Mouse (Mus musculus) limb, embryonic 10.5 days (tissue): ENCODE measurements around the gene Cd164. TPM values are rescaled to one million over a fixed set of nuclear protein-coding genes. Genes with fewer than 3 reads are reported as not detected.
A peak's percentile ranks its signal among the peaks of the same experiment; 100 is the strongest.

Experiments
- DNase-seq: peaks from one replicate; pipeline ENCODE4 v3.0.0-alpha.2; 2017; ENCODE audit warnings: low spot score
- H3K27ac ChIP-seq: fragments of 300-500 bp; sonication (generic); 2 replicates; pipeline ENCODE4 v1.5.1; 2016; ENCODE audit warnings: mild to moderate bottlenecking
- H3K27me3 ChIP-seq: fragments of 300-500 bp; sonication (generic); 2 replicates; pipeline ENCODE4 v1.6.1; 2016; ENCODE audit warnings: low read depth, mild to moderate bottlenecking; ENCODE audit not compliant: poor library complexity, severe bottlenecking
- H3K36me3 ChIP-seq: fragments of 300-500 bp; sonication (generic); 2 replicates; pipeline ENCODE4 v1.6.1; 2016; ENCODE audit warnings: mild to moderate bottlenecking, moderate library complexity
- H3K4me1 ChIP-seq: fragments of 300-500 bp; sonication (generic); 2 replicates; pipeline ENCODE4 v1.6.1; 2016
- H3K4me3 ChIP-seq: fragments of 300-500 bp; sonication (generic); 2 replicates; pipeline ENCODE4 v1.5.1; 2016; ENCODE audit warnings: mild to moderate bottlenecking, moderate library complexity
- H3K9me3 ChIP-seq: fragments of 300-500 bp; sonication (generic); replicated peaks from 2 replicates; pipeline ENCODE4 v1.6.1; 2016; ENCODE audit warnings: mild to moderate bottlenecking
- WGBS: fragments of 180-500 bp; shearing (Covaris S2); methylation state at CpG from one replicate; pipeline ENCODE4 v1.1.7; 2016; 5-methylcytosine and 5-hydroxymethylcytosine counted together
- polyA plus RNA-seq: library from polyadenylated mRNA; unstranded; fragments of >200 nt; fragmentation: Nextera tagmentation; extraction: Ambion mirVana; gene quantifications from 2 replicates; pipeline ENCODE4 v1.2.1, GENCODE M21; 2016

Cd164 gene
- 131 and 146 TPM in 2 replicates for polyA plus RNA-seq

GRCm38 (mm10) chr10:41518981-41519618, at the start of gene Cd164:
Gene Cd164 (plus strand): TSS chr10:41519414.
- DNase-seq = peak; percentile 94
- WGBS = under 1% methylated on average over 69 of the region's 69 CpGs

GRCm38 (mm10) chr10:41470693-41471092, 48.5 kb upstream of the Cd164 start:
- 92% methylated on average over 3 of the region's 3 CpGs for WGBS
- Histone ChIP-seq H3K36me3 (peaks cover 12% of the 10 kb centered on the region; the same call in 1 of the 2 replicates), H3K9me3 (no peaks in the 10 kb centered on the region), H3K27ac (no peak overlapping the region), H3K4me1 (peaks cover 12% of the 10 kb centered on the region), H3K4me3 (no peak overlapping the region), H3K27me3 (no peaks in the 10 kb centered on the region)
- DNase-seq = no peak

More at GRCm38 (mm10) chr10:41518981-41519618, at the start of gene Cd164:
- no peaks in the 10 kb centered on the region for H3K27me3 ChIP-seq
- H3K4me3 ChIP-seq = peak within 1 kb of the TSS; percentile 97
- H3K4me1 ChIP-seq = peaks cover 29% of the 10 kb centered on the region
- peaks cover 17% of the 10 kb centered on the region for H3K36me3 ChIP-seq
- peak within 1 kb of the TSS; percentile 100 for H3K27ac ChIP-seq
- no peaks in the 10 kb centered on the region for H3K9me3 ChIP-seq

- Histone ChIP-seq H3K9me3 (no peaks in the 10 kb centered on the region), H3K4me1 (peaks cover 29% of the 10 kb centered on the region), H3K4me3 (no peak overlapping the region), H3K27ac (no peak overlapping the region), H3K27me3 (no peaks in the 10 kb centered on the region), H3K36me3 (peaks cover 4% of the 10 kb centered on the region; the same call in 1 of the 2 replicates)
- no peak for DNase-seq
Measured at GRCm38 (mm10) chr10:41472534-41472933, 46.7 kb upstream of the Cd164 start.

GRCm38 (mm10) chr10:41472962-41473481, 46.2 kb upstream of the Cd164 start:
- Histone ChIP-seq H3K4me3 (no peak overlapping the region), H3K27me3 (no peaks in the 10 kb centered on the region), H3K27ac (no peak overlapping the region), H3K9me3 (no peaks in the 10 kb centered on the region), H3K36me3 (peaks cover 4% of the 10 kb centered on the region; the same call in 1 of the 2 replicates), H3K4me1 (peaks cover 34% of the 10 kb centered on the region)
- 75% methylated on average over 5 of the region's 5 CpGs for WGBS
- no peak for DNase-seq

GRCm38 (mm10) chr10:41473782-41474468, 45.3 kb upstream of the Cd164 start:
- peaks cover 9% of the 10 kb centered on the region for H3K36me3 ChIP-seq
- 85% methylated on average over 6 of the region's 6 CpGs for WGBS
- no peaks in the 10 kb centered on the region for H3K9me3 ChIP-seq
- H3K27ac ChIP-seq = no peak overlapping the region
- no peaks in the 10 kb centered on the region for H3K27me3 ChIP-seq
- H3K4me1 ChIP-seq = peaks cover 39% of the 10 kb centered on the region
- no peak for DNase-seq
- H3K4me3 ChIP-seq = no peak overlapping the region

GRCm38 (mm10) chr10:41474981-41475391, 44.2 kb upstream of the Cd164 start:
- H3K27me3 ChIP-seq = no peaks in the 10 kb centered on the region
- peak overlapping the region; percentile 12; the same call in 1 of the 2 replicates for H3K27ac ChIP-seq

GRCm38 (mm10) chr10:41476171-41477017, 42.8 kb upstream of the Cd164 start, which contains the start of gene Mical1:
Gene Mical1 (plus strand): TSS chr10:41476314.
- DNase-seq = peak; percentile 77
- peak within 1 kb of the TSS; percentile 93 for H3K27ac ChIP-seq
- WGBS = under 1% methylated on average over 35 of the region's 35 CpGs
- no peaks in the 10 kb centered on the region for H3K9me3 ChIP-seq
- peak within 1 kb of the TSS; percentile 72 for H3K4me3 ChIP-seq
- H3K4me1 ChIP-seq = peaks cover 39% of the 10 kb centered on the region
- peaks cover 34% of the 10 kb centered on the region for H3K36me3 ChIP-seq
- no peaks in the 10 kb centered on the region for H3K27me3 ChIP-seq

More at GRCm38 (mm10) chr10:41474981-41475391, 44.2 kb upstream of the Cd164 start:
- no peak for DNase-seq
- 78% methylated on average over 1 of the region's 1 CpGs for WGBS
- Histone ChIP-seq H3K9me3 (no peaks in the 10 kb centered on the region), H3K4me3 (no peak overlapping the region), H3K36me3 (peaks cover 20% of the 10 kb centered on the region), H3K4me1 (peaks cover 39% of the 10 kb centered on the region)

GRCm38 (mm10) chr10:41477018-41477277, 42.3 kb upstream of the Cd164 start:
- under 1% methylated on average over 9 of the region's 9 CpGs for WGBS
- peak overlapping the region; percentile 72 for H3K4me3 ChIP-seq
- H3K36me3 ChIP-seq = peaks cover 39% of the 10 kb centered on the region
- no peaks in the 10 kb centered on the region for H3K27me3 ChIP-seq
- H3K9me3 ChIP-seq = no peaks in the 10 kb centered on the region
- peak overlapping the region; percentile 93 for H3K27ac ChIP-seq
- H3K4me1 ChIP-seq = peaks cover 40% of the 10 kb centered on the region
- DNase-seq = no peak

GRCm38 (mm10) chr10:41477278-41478181, 41.7 kb upstream of the Cd164 start:
- 3% methylated on average over 20 of the region's 20 CpGs for WGBS
- Histone ChIP-seq H3K27me3 (no peaks in the 10 kb centered on the region), H3K36me3 (peaks cover 45% of the 10 kb centered on the region), H3K27ac (peak overlapping the region; percentile 93), H3K9me3 (no peaks in the 10 kb centered on the region), H3K4me1 (peaks cover 44% of the 10 kb centered on the region), H3K4me3 (peak overlapping the region; percentile 72)
- DNase-seq = peak; percentile 69

- Histone ChIP-seq H3K36me3 (peaks cover 69% of the 10 kb centered on the region), H3K27me3 (no peaks in the 10 kb centered on the region), H3K4me1 (peaks cover 40% of the 10 kb centered on the region), H3K4me3 (no peak overlapping the region), H3K27ac (0 out of 2 replicates have a peak overlapping the region, but pooled peaks have one; percentile 8), H3K9me3 (no peaks in the 10 kb centered on the region)
- 76% methylated on average over 3 of the region's 3 CpGs for WGBS
- no peak for DNase-seq
Measured at GRCm38 (mm10) chr10:41479961-41480360, 39.3 kb upstream of the Cd164 start.

- Histone ChIP-seq H3K36me3 (peaks cover 82% of the 10 kb centered on the region), H3K9me3 (no peaks in the 10 kb centered on the region), H3K27ac (0 out of 2 replicates have a peak overlapping the region, but pooled peaks have one; percentile 28), H3K4me1 (peaks cover 27% of the 10 kb centered on the region), H3K27me3 (no peaks in the 10 kb centered on the region), H3K4me3 (no peak overlapping the region)
- no peak for DNase-seq
- 66% methylated on average over 33 of the region's 33 CpGs for WGBS
Measured at GRCm38 (mm10) chr10:41480938-41481880, 38.0 kb upstream of the Cd164 start.
